Mouse (Mus musculus) liver, embryonic 13.5 days (tissue): Measurements from ENCODE around the gene Slc2a6. TPM values are rescaled to one million over a fixed set of nuclear protein-coding genes. Genes with fewer than 3 reads are reported as not detected.

ENCODE experiments used
- ATAC-seq: fragments of 200-750 bp; cut with Nextera tagmentation; 2 replicates; pipeline ENCODE4 v1.8.0; 2017; ENCODE audit warnings: low read depth, mild to moderate bottlenecking, moderate number of reproducible peaks, moderate library complexity
- DNase-seq: peaks from one replicate; pipeline ENCODE4 v3.0.0; 2022
- H3K27ac ChIP-seq: fragments of 300-500 bp; sonication (generic); 2 replicates; pipeline ENCODE4 v1.5.1; 2015; ENCODE audit warnings: moderate library complexity, mild to moderate bottlenecking, inconsistent platforms
- H3K27me3 ChIP-seq: fragments of 300-500 bp; sonication (generic); 2 replicates; pipeline ENCODE4 v1.6.1; 2015; ENCODE audit warnings: mild to moderate bottlenecking, inconsistent platforms
- H3K36me3 ChIP-seq: fragments of 300-500 bp; sonication (generic); 2 replicates; pipeline ENCODE4 v1.6.1; 2015; ENCODE audit warnings: mild to moderate bottlenecking, inconsistent platforms
- H3K4me1 ChIP-seq: fragments of 300-500 bp; sonication (generic); replicated peaks from 2 replicates; pipeline ENCODE4 v1.6.1; 2015; ENCODE audit warnings: inconsistent platforms
- H3K4me2 ChIP-seq: fragments of 300-500 bp; sonication (generic); 2 replicates; pipeline ENCODE4 v1.6.1; 2015; ENCODE audit warnings: inconsistent platforms, mild to moderate bottlenecking, moderate library complexity
- H3K4me3 ChIP-seq: fragments of 300-500 bp; sonication (generic); replicated peaks from 2 replicates; pipeline ENCODE4 v1.5.1; 2015; ENCODE audit warnings: mild to moderate bottlenecking, inconsistent platforms
- H3K9ac ChIP-seq: fragments of 300-500 bp; sonication (generic); 2 replicates; pipeline ENCODE4 v1.6.1; 2015; ENCODE audit warnings: mild to moderate bottlenecking, inconsistent platforms
- H3K9me3 ChIP-seq: fragments of 300-500 bp; sonication (generic); replicated peaks from 2 replicates; pipeline ENCODE4 v1.6.1; 2016; ENCODE audit warnings: inconsistent platforms
- WGBS: fragments of 180-500 bp; shearing (Covaris S2); methylation state at CpG from one replicate; pipeline ENCODE4 v1.1.7; 2015; ENCODE audit not compliant: insufficient replicate concordance; 5-methylcytosine and 5-hydroxymethylcytosine counted together
- polyA plus RNA-seq: library from polyadenylated mRNA; unstranded; fragments of >200 nt; fragmentation: Nextera tagmentation; extraction: Ambion mirVana; gene quantifications from 2 replicates; pipeline ENCODE4 v1.2.1, GENCODE M21; 2015

Gene Slc2a6
- polyA plus RNA-seq = 0.13 and 0.20 TPM in 2 replicates

- H3K4me2 ChIP-seq = peak within 1 kb of the TSS; percentile 38
- H3K27me3 ChIP-seq = peaks cover 31% of the 10 kb centered on the region
- WGBS = 2% methylated on average over 38 of the region's 38 CpGs
- no peaks in the 10 kb centered on the region for H3K36me3 ChIP-seq
- H3K4me1 ChIP-seq = peaks cover 19% of the 10 kb centered on the region
- H3K27ac ChIP-seq = no peak within 1 kb of the TSS
- ATAC-seq (peak; percentile 95), DNase-seq (peak; percentile 72)
- H3K9me3 ChIP-seq = no peaks in the 10 kb centered on the region
- H3K9ac ChIP-seq = no peak within 1 kb of the TSS
- H3K4me3 ChIP-seq = peak within 1 kb of the TSS; percentile 18; the same call in 1 of the 2 replicates
These were observed at the start of gene Slc2a6 for GRCm38 (mm10) chr2:27027618-27028436. TSS of gene Slc2a6 (minus strand) at chr2:27027998.

DNA sequence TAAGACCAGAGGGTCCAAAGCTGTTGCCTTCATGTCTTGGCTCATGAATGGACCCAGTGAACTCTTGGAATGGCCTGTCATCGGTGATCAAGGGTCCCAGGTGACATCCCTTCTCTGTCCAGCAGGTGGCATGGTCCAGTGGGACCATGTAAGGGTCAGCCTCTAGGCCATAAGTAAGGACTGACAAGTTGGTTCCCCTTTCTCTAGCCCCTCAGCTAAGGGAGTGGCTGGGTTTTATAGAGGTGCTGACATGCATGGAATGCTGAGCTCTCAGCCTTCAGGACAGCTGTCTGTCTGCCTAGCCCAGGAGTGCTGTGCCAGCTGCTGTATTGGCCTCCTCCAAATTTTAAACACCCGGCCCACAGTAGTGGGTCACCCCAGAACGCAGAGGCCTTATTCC is 47.7 kb upstream of the Slc2a6 start:
- no peak overlapping the region for H3K4me2 ChIP-seq
- peaks cover 10% of the 10 kb centered on the region for H3K4me1 ChIP-seq
- H3K27ac ChIP-seq = no peak overlapping the region
- no peak overlapping the region for H3K9ac ChIP-seq
- WGBS = 45% methylated on average over 3 of the region's 3 CpGs
- H3K4me3 ChIP-seq = no peak overlapping the region
- no peaks in the 10 kb centered on the region for H3K36me3 ChIP-seq
- DNase-seq = no peak
- ATAC-seq = no peak
- no peaks in the 10 kb centered on the region for H3K9me3 ChIP-seq
- H3K27me3 ChIP-seq = peaks cover 23% of the 10 kb centered on the region

- Histone ChIP-seq H3K27me3 (peaks cover 23% of the 10 kb centered on the region), H3K9ac (no peak overlapping the region), H3K4me3 (no peak overlapping the region), H3K4me2 (no peak overlapping the region), H3K4me1 (peaks cover 10% of the 10 kb centered on the region), H3K27ac (no peak overlapping the region), H3K9me3 (no peaks in the 10 kb centered on the region), H3K36me3 (no peaks in the 10 kb centered on the region)
- ATAC-seq = no peak
- DNase-seq = no peak
- WGBS = 67% methylated on average over 4 of the region's 4 CpGs
These were observed 47.0 kb upstream of the Slc2a6 start for GRCm38 (mm10) chr2:27074804-27075203.

- no peak overlapping the region for H3K9ac ChIP-seq
- ATAC-seq (no peak), DNase-seq (no peak)
- no peak overlapping the region for H3K4me2 ChIP-seq
- H3K36me3 ChIP-seq = no peaks in the 10 kb centered on the region
- H3K4me1 ChIP-seq = no peaks in the 10 kb centered on the region
- H3K9me3 ChIP-seq = no peaks in the 10 kb centered on the region
- H3K4me3 ChIP-seq = no peak overlapping the region
- no peak overlapping the region for H3K27ac ChIP-seq
- H3K27me3 ChIP-seq = peaks cover 10% of the 10 kb centered on the region
- 39% methylated on average over 4 of the region's 4 CpGs for WGBS
These were observed 45.6 kb upstream of the Slc2a6 start for GRCm38 (mm10) chr2:27073407-27073806.

- no peaks in the 10 kb centered on the region for H3K9me3 ChIP-seq
- H3K9ac ChIP-seq = no peak within 1 kb of the TSS
- H3K27ac ChIP-seq = no peak within 1 kb of the TSS
- H3K4me1 ChIP-seq = no peaks in the 10 kb centered on the region
- no peak within 1 kb of the TSS for H3K4me3 ChIP-seq
- no peak for DNase-seq
- no peak for ATAC-seq
- WGBS = 73% methylated on average over 2 of the region's 2 CpGs
- no peak within 1 kb of the TSS for H3K4me2 ChIP-seq
- H3K36me3 ChIP-seq = no peaks in the 10 kb centered on the region
- no peaks in the 10 kb centered on the region; the same call in 1 of the 2 replicates for H3K27me3 ChIP-seq
These were observed 44.2 kb upstream of the Slc2a6 start, which contains the start of gene Mymk for GRCm38 (mm10) chr2:27071978-27072377. TSS of gene Mymk (minus strand) at chr2:27072179.

DNA sequence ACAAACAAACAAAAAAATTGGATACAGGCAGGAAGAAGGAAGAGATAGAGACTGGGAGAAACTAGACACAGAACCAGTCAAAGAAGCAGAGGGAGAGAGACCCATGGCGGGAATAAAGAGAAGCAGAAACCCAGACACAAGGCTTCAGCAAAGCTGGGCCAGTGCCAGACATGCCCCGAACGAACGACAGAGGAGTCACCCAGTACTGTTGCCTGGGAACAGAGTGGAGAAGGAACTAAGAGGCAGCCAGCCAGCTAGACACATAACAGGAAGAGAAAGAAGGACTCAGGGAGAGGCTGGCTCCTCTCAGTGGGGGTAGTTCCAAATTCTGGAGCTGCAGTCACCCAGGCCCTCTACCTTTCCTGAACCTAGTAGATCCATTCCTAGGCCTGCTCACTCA is 43.3 kb upstream of the Slc2a6 start:
- H3K9ac ChIP-seq = no peak overlapping the region
- no peaks in the 10 kb centered on the region for H3K27me3 ChIP-seq
- no peaks in the 10 kb centered on the region for H3K4me1 ChIP-seq
- DNase-seq = no peak
- H3K4me3 ChIP-seq = no peak overlapping the region
- H3K4me2 ChIP-seq = no peak overlapping the region
- H3K27ac ChIP-seq = no peak overlapping the region
- no peaks in the 10 kb centered on the region for H3K9me3 ChIP-seq
- ATAC-seq = no peak
- H3K36me3 ChIP-seq = no peaks in the 10 kb centered on the region
- WGBS = 21% methylated on average over 4 of the region's 4 CpGs

DNA sequence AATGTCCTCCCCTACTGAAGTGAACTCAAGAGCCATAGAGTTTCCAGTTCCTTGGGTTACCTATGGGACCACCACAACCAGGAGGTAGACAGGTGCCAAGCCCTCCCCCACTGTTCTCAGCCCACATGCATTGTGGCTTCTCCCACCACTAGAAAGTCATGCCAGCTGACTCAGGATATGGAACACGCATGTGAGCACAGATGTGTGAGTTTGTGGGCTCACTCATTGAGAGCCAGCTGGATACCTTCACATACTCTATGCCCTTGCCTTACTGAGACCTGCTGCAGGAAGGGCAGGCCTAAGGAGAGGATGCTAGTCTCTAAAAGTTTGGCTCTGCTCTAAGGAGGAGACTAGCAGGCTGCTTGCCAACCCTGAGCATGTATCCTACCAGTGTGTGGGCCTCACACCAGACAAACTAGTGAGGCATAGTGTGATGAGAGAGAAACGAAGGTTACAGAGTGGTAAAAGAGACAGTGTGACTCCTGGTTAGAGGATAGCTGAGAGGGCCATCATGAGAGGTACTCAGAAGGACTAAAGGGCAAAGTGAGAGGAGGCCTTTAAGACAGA is 42.5 kb upstream of the Slc2a6 start:
- Histone ChIP-seq H3K36me3 (no peaks in the 10 kb centered on the region), H3K9ac (no peak overlapping the region), H3K27me3 (no peaks in the 10 kb centered on the region), H3K4me2 (no peak overlapping the region), H3K27ac (no peak overlapping the region), H3K9me3 (no peaks in the 10 kb centered on the region), H3K4me3 (no peak overlapping the region), H3K4me1 (no peaks in the 10 kb centered on the region)
- DNase-seq = no peak
- ATAC-seq = no peak
- 50% methylated on average over 2 of the region's 2 CpGs for WGBS

DNA sequence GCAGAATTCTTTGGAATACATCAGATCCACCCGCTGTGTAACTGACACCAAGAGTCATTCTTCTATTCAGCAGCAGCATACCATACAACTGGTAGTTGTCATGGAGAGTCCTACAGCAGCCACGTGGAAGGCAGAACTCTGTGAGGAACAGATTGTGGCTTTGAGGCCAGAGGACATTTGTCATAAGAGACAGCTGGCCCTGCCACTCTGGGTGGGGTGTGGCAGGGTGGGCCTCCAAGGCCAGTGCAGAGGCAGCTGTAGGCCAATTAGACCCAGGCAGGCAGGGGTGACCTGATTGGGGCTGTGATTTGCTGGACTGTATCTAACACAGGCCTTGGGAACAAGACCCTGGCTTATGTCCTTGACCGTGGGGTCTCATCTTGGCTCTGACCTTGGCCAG is 41.8 kb upstream of the Slc2a6 start:
- DNase-seq = no peak
- Histone ChIP-seq H3K36me3 (no peaks in the 10 kb centered on the region), H3K4me2 (no peak overlapping the region), H3K27ac (no peak overlapping the region), H3K27me3 (no peaks in the 10 kb centered on the region), H3K4me1 (no peaks in the 10 kb centered on the region), H3K4me3 (no peak overlapping the region), H3K9ac (no peak overlapping the region), H3K9me3 (no peaks in the 10 kb centered on the region)
- 43% methylated on average over 3 of the region's 3 CpGs for WGBS
- no peak for ATAC-seq

DNA sequence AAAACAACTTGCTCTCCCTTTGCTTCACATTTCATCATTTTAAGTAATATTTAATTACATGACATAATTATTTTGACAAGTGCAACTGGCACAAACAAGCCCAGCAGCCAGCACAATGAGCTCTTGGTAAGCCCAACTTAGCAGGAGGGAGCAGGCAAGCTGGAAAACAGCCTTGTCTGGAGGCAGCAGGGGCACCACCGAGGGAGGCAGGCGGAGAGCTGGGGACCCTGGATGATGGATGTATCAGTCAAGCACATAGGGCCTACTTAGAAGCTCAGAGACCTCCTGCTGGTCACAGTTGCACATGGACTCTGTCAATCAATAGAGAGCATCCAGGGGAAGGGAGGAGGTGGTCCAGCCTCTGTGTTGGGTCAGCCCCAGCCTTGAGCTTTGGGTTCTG is 40.2 kb upstream of the Slc2a6 start:
- WGBS = 41% methylated on average over 2 of the region's 2 CpGs
- H3K9ac ChIP-seq = no peak overlapping the region

GRCm38 (mm10) chr2:27067124-27067523 is 39.3 kb upstream of the Slc2a6 start:
- Histone ChIP-seq H3K4me2 (no peak overlapping the region), H3K36me3 (no peaks in the 10 kb centered on the region), H3K9ac (no peak overlapping the region), H3K27ac (no peak overlapping the region), H3K9me3 (no peaks in the 10 kb centered on the region), H3K4me1 (peaks cover 2% of the 10 kb centered on the region; the same call in 1 of the 2 replicates), H3K4me3 (no peak overlapping the region), H3K27me3 (no peaks in the 10 kb centered on the region)
- no peak for DNase-seq
- 81% methylated on average over 2 of the region's 2 CpGs for WGBS
- no peak for ATAC-seq

More for the DNA sequence above, 40.2 kb upstream of the Slc2a6 start:
- H3K36me3 ChIP-seq = no peaks in the 10 kb centered on the region
- H3K4me2 ChIP-seq = no peak overlapping the region
- H3K9me3 ChIP-seq = no peaks in the 10 kb centered on the region
- DNase-seq = no peak
- no peak overlapping the region for H3K27ac ChIP-seq
- no peaks in the 10 kb centered on the region for H3K27me3 ChIP-seq
- no peaks in the 10 kb centered on the region for H3K4me1 ChIP-seq
- no peak overlapping the region for H3K4me3 ChIP-seq
- ATAC-seq = no peak

- Histone ChIP-seq H3K9me3 (no peaks in the 10 kb centered on the region), H3K9ac (no peak overlapping the region), H3K4me1 (peaks cover 6% of the 10 kb centered on the region; the same call in 1 of the 2 replicates), H3K4me2 (no peak overlapping the region), H3K36me3 (no peaks in the 10 kb centered on the region), H3K27ac (no peak overlapping the region), H3K4me3 (no peak overlapping the region), H3K27me3 (no peaks in the 10 kb centered on the region)
- no peak for ATAC-seq
- no peak for DNase-seq
- WGBS = 81% methylated on average over 9 of the region's 9 CpGs
These were observed 31.4 kb upstream of the Slc2a6 start for GRCm38 (mm10) chr2:27059187-27059586.
